Mouse (Mus musculus) layer of hippocampus, postnatal 14 days (tissue): ENCODE measurements at regions not wholly inside any gene's neighbourhood (a gene's known extent, or its start where the extent isn't known, plus 50 kb on each side); places are given as distances from the start of the nearest gene placed in this dataset.
A peak's percentile ranks its signal among the peaks of the same experiment; 100 is the strongest.

ENCODE experiments used
- DNase-seq, 2 experiments: peaks; one replicate each; pipeline ENCODE4 v3.0.0; 2021 to 2022; ENCODE audit warnings: low spot score in 2 of 2, mixed read lengths in 1 of 2

GRCm38 (mm10) chr13:116619105-116619504 lies 309.6 kb upstream of the Isl1 start:
- DNase-seq = no peak

GRCm38 (mm10) chr13:116596346-116596745 lies 286.9 kb upstream of the Isl1 start:
- DNase-seq = no peak

- DNase-seq = no peak
These were observed 286.0 kb upstream of the Isl1 start for GRCm38 (mm10) chr13:116595512-116595911.

GRCm38 (mm10) chr13:116575958-116576335 lies 266.5 kb upstream of the Isl1 start:
- no peak for DNase-seq

GRCm38 (mm10) chr13:116575274-116575957 lies 265.9 kb upstream of the Isl1 start:
- no peak for DNase-seq

GRCm38 (mm10) chr13:116555053-116555452 lies 245.6 kb upstream of the Isl1 start:
- no peak for DNase-seq

- DNase-seq = peak in 1 of 2 experiments; percentile 22
These were observed 225.7 kb upstream of the Isl1 start for GRCm38 (mm10) chr13:116535211-116535610.

GRCm38 (mm10) chr13:116533163-116533562 lies 223.7 kb upstream of the Isl1 start:
- DNase-seq = no peak

GRCm38 (mm10) chr13:116528289-116528688 lies 218.8 kb upstream of the Isl1 start:
- DNase-seq = no peak

- no peak for DNase-seq
These were observed 217.5 kb upstream of the Isl1 start for GRCm38 (mm10) chr13:116527037-116527436.

GRCm38 (mm10) chr13:116523713-116524303 lies 214.3 kb upstream of the Isl1 start:
- DNase-seq = no peak

GRCm38 (mm10) chr13:116514640-116515311 lies 205.3 kb upstream of the Isl1 start:
- peak in 1 of 2 experiments; percentile 12 for DNase-seq

GRCm38 (mm10) chr13:116514256-116514639 lies 204.8 kb upstream of the Isl1 start:
- DNase-seq = no peak

GRCm38 (mm10) chr13:116512398-116512797 lies 202.9 kb upstream of the Isl1 start:
- no peak for DNase-seq

- no peak for DNase-seq
These were observed 198.8 kb upstream of the Isl1 start for GRCm38 (mm10) chr13:116508213-116508811.

- no peak for DNase-seq
These were observed 188.3 kb upstream of the Isl1 start for GRCm38 (mm10) chr13:116497659-116498414.

- no peak for DNase-seq
These were observed 186.2 kb upstream of the Isl1 start for GRCm38 (mm10) chr13:116495641-116496040.

GRCm38 (mm10) chr13:116489420-116489819 lies 179.9 kb upstream of the Isl1 start:
- DNase-seq = no peak

GRCm38 (mm10) chr13:116474611-116475010 lies 165.1 kb upstream of the Isl1 start:
- no peak for DNase-seq

GRCm38 (mm10) chr13:116461757-116462156 lies 152.3 kb upstream of the Isl1 start:
- DNase-seq = no peak
